Mouse (Mus musculus) spleen, adult 12 weeks (tissue): ENCODE measurements around the gene Cdk5r1.
"Not testable (repeated sequence)": the region's sequence is repeated elsewhere in the genome, so short reads cannot be mapped to it uniquely, and the experiment has no call there.

Experiments used
- DNase-seq: peaks from one replicate; pipeline ENCODE4 v3.0.0; 2022; ENCODE audit warnings: low spot score

Gene Cdk5r1

DNA sequence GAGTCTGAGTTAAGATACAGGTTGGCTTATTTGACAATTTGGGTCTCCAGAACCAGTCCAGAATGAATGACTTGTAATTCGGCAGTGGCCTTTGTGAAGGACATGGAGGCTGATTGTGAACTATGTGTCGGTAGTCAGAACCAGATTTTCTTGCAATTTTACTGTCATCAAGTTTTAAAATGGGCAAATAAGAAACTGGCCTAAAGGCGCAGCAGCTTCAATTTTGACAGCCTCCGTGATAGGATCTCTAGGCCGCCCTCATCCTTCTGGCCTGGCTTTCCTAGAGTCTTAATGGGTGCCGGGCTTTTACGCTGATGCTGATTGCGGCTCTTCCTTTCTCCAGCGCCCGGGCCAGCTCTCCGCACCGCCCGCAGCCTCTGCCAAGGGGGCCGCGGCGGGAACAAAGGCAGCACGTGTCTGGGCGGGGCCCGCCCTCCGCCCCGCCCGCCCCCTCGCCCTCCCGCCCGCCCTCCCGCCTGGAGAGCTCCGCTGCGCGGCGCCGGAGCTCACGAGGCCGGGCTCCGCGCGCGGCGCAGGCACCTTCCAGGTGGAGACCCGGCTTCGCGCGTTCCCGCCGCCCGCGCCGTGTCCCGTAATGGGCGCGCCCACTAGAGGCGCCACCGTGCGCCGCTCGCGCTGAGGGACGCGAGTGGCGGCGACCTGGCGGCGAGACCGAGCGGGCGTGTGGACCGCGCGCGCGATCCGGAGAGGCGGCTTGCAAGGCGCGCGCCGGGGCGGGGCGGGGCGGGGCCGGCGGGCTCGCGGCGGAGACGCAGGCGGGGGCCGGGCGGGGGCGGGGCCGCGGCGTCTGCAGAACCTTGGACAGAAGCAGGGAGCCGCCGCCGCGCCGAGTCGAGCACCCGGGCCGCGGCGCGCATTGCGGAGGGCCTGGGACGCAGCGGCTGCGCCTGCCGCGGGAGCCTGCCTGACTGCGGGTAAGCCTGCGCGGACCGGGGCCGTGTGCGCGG is at the start of gene Cdk5r1:
Gene Cdk5r1, plus strand, starts transcription at position 802 of the 968 bp plus-strand sequence.
- DNase-seq: peak; percentile 76

GRCm38 (mm10) chr11:80428381-80429008 is 48.3 kb upstream of the Cdk5r1 start, which contains the start of gene Psmd11:
TSS of gene Psmd11 (plus strand) at chr11:80428615.
- peak; percentile 90 for DNase-seq

DNA sequence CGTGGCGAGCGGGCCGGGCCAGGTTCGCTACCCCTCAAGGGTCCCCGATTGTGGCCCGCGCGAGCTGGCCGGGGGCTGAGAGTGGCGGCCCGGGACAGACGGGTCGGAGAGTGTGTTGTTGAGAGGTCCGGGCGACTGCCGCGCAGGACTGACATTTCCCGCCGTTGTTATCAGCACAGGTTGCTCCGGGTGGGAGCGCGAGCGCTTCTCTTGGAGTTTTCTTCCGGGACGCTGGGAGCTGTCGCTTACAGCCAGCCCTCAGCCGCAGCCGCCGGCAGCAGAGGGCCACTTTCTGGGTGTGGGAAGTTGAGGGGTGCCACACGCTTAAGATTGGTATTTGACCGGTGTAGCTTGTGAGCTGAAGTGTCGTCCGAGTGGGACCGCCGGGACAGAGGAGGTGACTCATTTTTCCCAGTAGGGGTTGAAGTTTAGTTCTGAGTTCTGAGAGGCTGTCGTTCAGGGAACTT is 47.8 kb upstream of the Cdk5r1 start:
- peak; percentile 50 for DNase-seq

DNA sequence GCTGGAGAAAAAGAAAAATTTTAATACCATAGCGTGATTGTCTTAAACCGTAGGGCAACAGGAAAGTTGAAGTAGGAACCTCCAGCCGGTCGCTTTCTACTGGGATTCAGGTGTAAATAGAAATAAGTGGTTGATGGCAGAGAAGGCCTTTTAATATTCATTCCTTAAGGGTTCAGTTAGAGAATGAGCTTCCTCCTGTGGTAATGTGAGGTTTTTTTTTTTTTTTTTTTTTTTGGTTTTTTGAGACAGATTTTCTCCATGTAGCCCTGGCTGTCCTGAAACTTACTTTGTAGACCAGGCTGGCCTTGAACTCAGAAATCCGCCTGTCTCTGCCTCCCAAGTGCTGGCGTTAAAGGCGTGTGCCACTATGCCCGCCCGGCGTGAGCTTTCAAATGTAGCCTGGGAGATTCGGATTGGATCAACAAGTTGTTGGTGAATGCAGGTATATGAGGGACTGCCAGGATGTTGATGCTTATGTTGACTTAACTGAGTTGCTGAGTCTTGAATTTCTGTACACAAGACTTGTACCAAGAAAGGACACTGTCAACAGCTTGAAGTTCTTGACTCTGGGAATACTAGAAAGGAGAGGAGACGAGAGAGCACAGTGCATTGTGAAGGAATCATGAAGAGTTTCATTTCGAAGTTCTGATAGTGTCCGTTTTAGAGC is 47.2 kb upstream of the Cdk5r1 start:
- DNase-seq: no peak

DNA sequence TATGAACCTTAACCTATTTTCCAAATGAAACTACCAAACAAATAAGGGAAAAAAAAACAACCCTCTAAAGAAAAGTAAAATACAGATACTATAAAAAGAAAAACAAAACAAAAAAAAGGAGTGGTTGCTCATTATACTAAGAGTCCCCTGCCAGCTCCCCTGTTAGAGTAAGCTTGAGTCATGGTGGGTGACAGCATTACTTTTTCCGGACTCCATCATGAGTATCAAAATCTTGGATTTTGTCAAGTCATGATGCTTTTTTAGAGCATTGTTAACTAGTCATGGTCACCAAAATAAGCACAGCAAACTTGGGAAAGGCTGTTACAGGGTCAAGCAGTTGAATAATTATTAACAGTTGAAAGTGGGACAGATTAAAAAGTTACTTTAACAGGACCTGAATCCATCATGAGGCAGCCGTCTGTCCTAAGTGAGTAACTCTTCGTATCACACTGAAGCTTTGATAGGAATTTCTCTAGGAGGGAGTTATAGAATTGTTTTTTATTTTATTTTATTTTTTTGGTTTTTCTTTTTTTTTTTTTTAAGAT is 46.4 kb upstream of the Cdk5r1 start:
- no peak for DNase-seq

DNA sequence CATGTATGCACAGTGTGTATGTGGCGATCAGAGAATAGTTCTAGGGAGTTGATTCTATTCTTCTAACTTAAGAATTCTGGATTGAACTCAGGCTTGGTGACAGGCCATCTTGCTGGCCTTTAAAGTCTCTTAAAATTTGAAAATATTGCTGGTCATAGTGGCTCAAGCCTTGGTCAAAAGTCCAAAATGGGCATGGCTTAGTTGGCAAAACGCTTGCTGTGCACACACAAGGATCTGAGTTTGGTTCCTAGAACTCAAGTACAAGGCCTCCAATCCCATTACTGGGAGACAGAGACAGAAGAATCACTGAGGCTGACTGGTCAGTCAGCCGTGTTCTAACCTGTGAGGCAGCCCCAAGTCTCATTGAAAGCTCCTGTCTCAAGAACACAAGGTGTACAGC is 29.9 kb upstream of the Cdk5r1 start:
- DNase-seq: no peak

DNA sequence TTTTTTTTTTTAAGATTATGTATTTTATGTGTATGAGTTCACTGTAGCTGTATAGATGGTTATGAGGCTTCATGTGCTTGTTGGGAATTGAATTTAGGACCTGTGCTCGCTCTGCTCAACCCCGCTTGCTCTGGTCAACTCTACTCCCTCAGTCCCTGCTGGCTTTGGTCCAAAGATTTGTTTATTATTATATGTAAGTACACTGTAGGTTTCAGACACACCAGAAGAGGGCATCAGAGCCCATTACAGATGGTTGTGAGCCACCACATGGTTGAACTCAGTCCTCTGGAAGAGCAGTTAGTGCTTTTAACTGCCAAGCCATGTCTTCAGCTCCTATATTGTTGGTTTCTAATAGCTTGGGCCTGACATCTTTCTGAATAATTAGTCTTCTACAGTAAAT is 27.0 kb upstream of the Cdk5r1 start:
- DNase-seq: no peak

DNA sequence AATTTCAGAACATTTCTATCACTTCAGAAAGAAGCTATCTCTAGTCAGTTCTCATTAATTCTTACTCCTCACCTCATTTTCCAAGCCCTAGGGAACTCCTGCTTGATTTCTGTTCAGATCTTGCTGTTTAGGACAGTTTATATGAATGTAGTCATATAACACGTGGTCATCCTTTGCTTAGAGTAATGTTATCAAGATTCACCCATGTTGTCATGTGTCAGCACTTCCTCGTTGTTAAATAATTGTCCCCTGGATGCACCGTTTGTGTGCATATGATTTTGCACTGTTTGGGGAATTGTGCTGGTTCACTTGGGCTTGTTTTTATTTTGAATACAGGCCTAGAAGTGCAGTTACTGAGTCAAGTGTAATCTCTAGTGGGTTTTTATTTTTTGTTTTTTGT is 24.6 kb upstream of the Cdk5r1 start:
- no peak for DNase-seq

- no peak for DNase-seq
Observed at GRCm38 (mm10) chr11:80453198-80453597, 23.6 kb upstream of the Cdk5r1 start.

DNA sequence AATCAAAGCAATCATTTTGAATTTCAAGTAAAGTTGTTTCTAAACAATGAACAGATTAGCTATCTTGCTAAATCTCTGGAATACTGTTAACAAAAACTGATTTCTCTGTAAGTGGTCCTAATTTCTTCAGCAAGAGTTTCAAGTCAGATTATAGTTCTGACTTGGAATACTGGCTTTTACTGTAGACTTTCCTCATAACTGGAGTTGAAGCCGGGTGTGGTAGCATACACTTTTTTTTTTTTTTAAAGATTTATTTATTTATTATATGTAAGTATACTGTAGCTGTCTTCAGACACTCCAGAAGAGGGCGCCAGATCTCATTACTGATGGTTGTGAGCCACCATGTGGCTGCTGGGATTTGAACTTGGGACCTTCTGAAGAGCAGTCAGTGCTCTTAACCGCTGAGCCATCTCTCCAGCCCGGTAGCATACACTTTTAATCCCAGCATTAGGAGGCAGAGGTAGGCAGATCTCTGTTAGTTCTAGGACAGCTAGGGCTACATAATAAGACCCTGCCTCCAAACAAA is 13.2 kb upstream of the Cdk5r1 start:
- not testable (repeated sequence) for DNase-seq

GRCm38 (mm10) chr11:80471836-80472605 is 4.8 kb upstream of the Cdk5r1 start:
- DNase-seq: no peak

- no peak for DNase-seq
Observed at GRCm38 (mm10) chr11:80474175-80474691, 2.6 kb upstream of the Cdk5r1 start.

- no peak for DNase-seq
Observed at GRCm38 (mm10) chr11:80474846-80475245, 2.0 kb upstream of the Cdk5r1 start.

GRCm38 (mm10) chr11:80475544-80475943 is 1.3 kb upstream of the Cdk5r1 start:
- no peak for DNase-seq

- DNase-seq: no peak
Observed at GRCm38 (mm10) chr11:80477341-80478199, 747 bp downstream of the Cdk5r1 start.

DNA sequence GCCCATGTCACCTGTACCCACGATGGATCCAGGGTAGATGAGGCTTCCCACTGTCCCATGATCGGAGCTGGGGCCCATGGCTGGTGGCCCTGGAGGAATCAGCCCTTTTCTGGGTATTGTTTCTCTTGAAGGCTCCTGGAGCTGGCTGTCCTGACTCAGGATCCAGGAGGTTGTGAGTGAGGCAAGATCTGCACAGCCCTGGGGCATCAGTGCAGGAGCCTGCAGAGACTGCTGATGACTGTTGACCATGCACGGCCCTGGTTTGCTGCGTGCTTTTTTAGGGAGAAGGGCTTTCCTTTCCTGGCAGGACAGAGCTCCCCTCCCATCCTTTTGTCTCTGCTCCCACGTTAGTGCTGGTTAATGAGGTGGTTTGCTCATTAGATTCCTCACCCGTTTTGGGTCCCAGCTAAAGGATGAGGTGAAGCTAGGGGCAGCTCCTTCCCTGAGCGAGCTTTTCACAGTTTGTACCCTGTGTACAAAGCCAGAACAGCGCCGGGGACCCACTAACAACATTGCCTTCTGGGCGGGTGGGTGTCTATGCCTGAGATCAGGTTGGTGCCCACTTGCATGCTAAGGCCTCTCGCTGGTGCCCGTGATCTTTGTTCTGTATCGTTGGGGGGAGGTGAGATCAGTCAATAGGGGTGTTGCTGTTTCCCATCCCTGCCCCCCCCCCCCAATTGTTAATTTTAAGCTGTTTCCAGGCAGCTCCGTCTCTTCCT is 2.0 kb downstream of the Cdk5r1 start:
- no peak for DNase-seq

- DNase-seq: no peak
Observed at GRCm38 (mm10) chr11:80479425-80479824, 2.6 kb downstream of the Cdk5r1 start.

DNA sequence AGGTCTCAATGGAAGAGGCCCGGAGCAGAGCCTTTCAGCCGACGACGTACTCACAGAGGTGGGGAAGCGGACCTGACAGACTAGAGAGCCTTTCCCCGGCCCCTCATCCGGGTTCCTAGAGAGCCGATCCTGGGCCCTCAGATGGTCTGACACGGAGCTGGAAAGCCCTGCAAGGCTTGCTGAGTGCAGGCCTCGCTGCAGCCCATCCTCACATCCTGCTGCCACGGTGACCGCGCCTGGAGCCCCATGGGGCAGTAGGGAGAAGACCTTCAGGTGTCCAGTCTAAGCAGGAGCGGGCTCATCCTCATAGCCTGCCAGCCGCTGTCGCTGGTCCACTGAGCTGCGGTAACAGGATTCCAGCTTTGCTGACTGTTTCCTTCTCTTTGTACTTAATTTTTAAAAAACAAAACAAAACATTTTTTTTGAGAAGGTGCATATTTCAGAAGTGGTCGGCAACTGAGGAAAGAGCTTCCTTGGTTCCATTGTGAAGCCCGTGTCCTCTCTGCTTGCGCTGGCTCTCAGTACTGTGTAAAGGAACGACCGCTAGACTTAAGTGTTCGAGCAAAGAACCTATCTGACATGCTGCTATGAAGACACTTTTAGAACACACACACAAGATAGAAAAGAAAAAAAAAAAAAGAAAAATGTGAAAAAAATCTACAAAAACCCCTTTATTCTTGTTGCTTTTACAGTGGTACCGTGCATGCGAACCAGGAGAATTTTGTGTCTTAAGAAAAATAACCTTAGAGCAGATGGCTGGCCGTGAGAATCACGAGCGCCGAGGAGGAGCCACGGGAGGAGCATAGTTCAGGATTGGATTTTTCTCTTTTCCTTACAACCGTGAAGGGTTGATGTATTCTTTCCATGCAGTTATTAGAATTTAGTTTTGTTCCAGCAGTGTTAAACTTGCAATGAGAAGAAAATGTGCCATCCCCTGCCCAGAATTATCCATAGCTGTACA is 3.4 kb downstream of the Cdk5r1 start:
- no peak for DNase-seq
